Mouse (Mus musculus): Measurements from ENCODE around the gene Gtf2ird1. TPM values are rescaled to one million over a fixed set of nuclear protein-coding genes. Genes with fewer than 3 reads are reported as not detected.

The Gtf2ird1 gene
- total and polyA plus RNA-seq, 3 experiments = 13.4 to 26.4 (median 23.8) TPM

DNA sequence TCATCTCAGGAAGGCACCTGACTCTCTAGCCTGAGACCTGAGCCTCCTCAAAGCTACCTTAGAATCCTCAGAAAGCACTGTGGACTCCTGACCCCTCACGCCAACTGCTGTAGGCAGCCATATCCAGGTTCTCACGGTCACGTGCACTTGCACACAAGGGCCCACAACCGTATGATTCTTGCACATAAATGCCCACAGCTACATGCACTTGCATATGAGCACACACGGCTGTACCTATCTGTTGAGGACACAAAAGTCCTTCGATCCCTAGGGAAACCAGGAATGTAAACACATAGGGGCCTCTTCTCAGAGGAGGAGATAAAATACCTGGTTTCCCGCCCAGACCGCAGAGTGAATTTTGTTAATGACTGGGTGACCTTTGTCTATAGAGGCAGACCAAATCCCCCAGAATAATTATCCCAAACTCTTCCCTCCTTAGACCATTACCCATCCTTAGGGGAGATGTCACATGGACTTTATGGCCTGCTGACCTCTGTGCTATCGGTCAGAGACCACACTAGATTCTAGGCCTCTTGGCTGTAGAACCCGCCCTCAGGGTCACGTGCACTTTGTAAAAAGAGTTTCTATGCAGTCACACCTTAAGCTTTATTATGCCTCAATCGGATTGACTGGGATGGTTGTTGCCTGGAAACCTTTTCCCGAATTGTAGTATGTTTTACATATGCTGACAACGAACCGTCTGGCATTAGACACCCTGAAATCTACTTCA, 58.9 kb downstream of the Gtf2ird1 start:
- Histone ChIP-seq H3K9ac (ENCODE audit: low read depth, low read length) (no peak overlapping the region), H3K4me1 (ENCODE audit: control insufficient read depth, insufficient read depth, low read length) (peaks cover 2% of the 10 kb centered on the region), H3K79me2 (replicated peaks; ENCODE audit: control insufficient read depth, insufficient read depth, low read length) (no peaks in the 10 kb centered on the region), H3K36me3 (ENCODE audit: control insufficient read depth, insufficient read depth, low read length) (no peaks in the 10 kb centered on the region), H3K27me3 (ENCODE audit: control insufficient read depth, insufficient read depth, low read length) (no peaks in the 10 kb centered on the region), H3K4me3 (no peak overlapping the region), H3K27ac (no peak overlapping the region)
- WGBS = 89% methylated on average over 15 of the region's 15 CpGs
- DNase-seq = no peak
- no peak for TF ChIP-seq EP300 (IDR thresholded peaks at IDR 0.05; ENCODE audit: insufficient read depth, low read depth, low read length)
- TF ChIP-seq CTCF (IDR thresholded peaks at IDR 0.05) = no peak
- no peak for TF ChIP-seq POLR2A (IDR thresholded peaks at IDR 0.05; ENCODE audit: insufficient read depth, low read depth, low read length)
- intact Hi-C loops (cut with DNase I) = loop anchor here (10.0 kb wide), 1 partner anchor 497 kb away; no protein-coding TSS in a partner anchor

DNA sequence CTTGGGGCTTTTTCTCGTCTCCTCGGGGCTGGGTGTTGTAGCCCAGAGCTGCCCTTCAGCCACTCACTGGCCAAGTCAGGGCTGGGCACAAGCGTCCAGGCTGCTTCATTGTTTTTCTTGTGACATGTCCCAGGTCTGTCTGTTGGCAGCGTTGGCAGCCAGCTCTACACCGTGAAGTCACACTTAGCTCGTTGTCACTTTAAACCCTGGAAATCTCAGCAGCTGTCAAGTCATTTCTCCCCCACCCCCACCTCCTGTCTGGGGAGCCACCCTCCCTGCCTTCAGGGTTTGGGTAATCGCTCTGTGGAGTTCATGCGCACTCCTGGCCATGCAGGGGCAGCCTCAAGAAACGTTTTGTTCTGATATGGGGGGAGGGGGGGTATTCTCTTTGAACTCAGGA, 60.0 kb downstream of the Gtf2ird1 start:
- no peaks in the 10 kb centered on the region for H3K79me2 ChIP-seq (replicated peaks; ENCODE audit: control insufficient read depth, insufficient read depth, low read length)
- intact Hi-C loops (cut with DNase I) = loop anchor here (10.0 kb wide), 1 partner anchor 498 kb away; no protein-coding TSS in a partner anchor
- peaks cover 2% of the 10 kb centered on the region for H3K4me1 ChIP-seq (ENCODE audit: control insufficient read depth, insufficient read depth, low read length)
- H3K36me3 ChIP-seq (ENCODE audit: control insufficient read depth, insufficient read depth, low read length) = no peaks in the 10 kb centered on the region
- no peak overlapping the region for H3K27ac ChIP-seq
- TF ChIP-seq CTCF (IDR thresholded peaks at IDR 0.05) (no peak), EP300 (IDR thresholded peaks at IDR 0.05; ENCODE audit: insufficient read depth, low read depth, low read length) (0 out of 2 replicates have a peak, but pooled peaks have one; percentile 37), POLR2A (IDR thresholded peaks at IDR 0.05; ENCODE audit: insufficient read depth, low read depth, low read length) (no peak)
- WGBS = 26% methylated on average over 9 of the region's 9 CpGs
- peak in 1 of 2 experiments; percentile 53 for DNase-seq
- no peak overlapping the region for H3K9ac ChIP-seq (ENCODE audit: low read depth, low read length)
- no peak overlapping the region for H3K4me3 ChIP-seq
- no peaks in the 10 kb centered on the region for H3K27me3 ChIP-seq (ENCODE audit: control insufficient read depth, insufficient read depth, low read length)

DNA sequence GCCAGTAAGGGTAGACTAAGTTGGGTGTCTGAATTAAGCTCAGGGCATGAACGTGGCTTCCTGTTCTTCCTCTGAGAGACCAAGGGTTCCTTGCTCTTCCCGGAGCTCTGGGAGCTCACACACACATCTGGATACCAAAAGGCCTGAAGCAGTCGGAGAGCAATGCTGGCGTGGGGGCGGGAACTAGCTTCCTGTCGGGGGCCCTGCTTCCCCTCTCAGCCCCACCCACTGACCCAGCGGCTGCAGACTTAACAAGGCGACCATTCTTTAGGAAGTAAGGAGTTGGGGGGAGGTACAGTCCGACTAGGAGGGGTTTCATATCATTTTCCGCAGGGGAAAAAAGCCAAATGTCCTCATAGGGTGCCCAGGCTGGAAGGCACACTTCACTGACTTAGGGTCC, 61.9 kb downstream of the Gtf2ird1 start:
- WGBS = 24% methylated on average over 10 of the region's 10 CpGs
- 0 out of 2 replicates have a peak overlapping the region, but pooled peaks have one; percentile 14 for H3K9ac ChIP-seq (ENCODE audit: low read depth, low read length)
- peak overlapping the region; percentile 40 for H3K27ac ChIP-seq
- no peak for TF ChIP-seq EP300 (IDR thresholded peaks at IDR 0.05; ENCODE audit: insufficient read depth, low read depth, low read length)
- no peak for TF ChIP-seq CTCF (IDR thresholded peaks at IDR 0.05)
- TF ChIP-seq POLR2A (IDR thresholded peaks at IDR 0.05; ENCODE audit: insufficient read depth, low read depth, low read length) = peak; percentile 59
- peak; percentile 54 to 55 for DNase-seq
- intact Hi-C loops (cut with DNase I) = loop anchor here (10.0 kb wide), 1 partner anchor 500 kb away; no protein-coding TSS in a partner anchor
- H3K4me1 ChIP-seq (ENCODE audit: control insufficient read depth, insufficient read depth, low read length) = peaks cover 2% of the 10 kb centered on the region
- no peak overlapping the region; the same call in 1 of the 2 replicates for H3K4me3 ChIP-seq
- H3K27me3 ChIP-seq (ENCODE audit: control insufficient read depth, insufficient read depth, low read length) = no peaks in the 10 kb centered on the region
- H3K79me2 ChIP-seq (replicated peaks; ENCODE audit: control insufficient read depth, insufficient read depth, low read length) = no peaks in the 10 kb centered on the region
- no peaks in the 10 kb centered on the region for H3K36me3 ChIP-seq (ENCODE audit: control insufficient read depth, insufficient read depth, low read length)

GRCm38 (mm10) chr5:134393624-134394023, 62.9 kb downstream of the Gtf2ird1 start:
- Histone ChIP-seq H3K9ac (ENCODE audit: low read depth, low read length) (no peak overlapping the region), H3K36me3 (ENCODE audit: control insufficient read depth, insufficient read depth, low read length) (no peaks in the 10 kb centered on the region), H3K79me2 (replicated peaks; ENCODE audit: control insufficient read depth, insufficient read depth, low read length) (no peaks in the 10 kb centered on the region), H3K27ac (no peak overlapping the region; the same call in 1 of the 2 replicates), H3K4me1 (ENCODE audit: control insufficient read depth, insufficient read depth, low read length) (peaks cover 2% of the 10 kb centered on the region), H3K4me3 (no peak overlapping the region), H3K27me3 (ENCODE audit: control insufficient read depth, insufficient read depth, low read length) (no peaks in the 10 kb centered on the region)
- 41% methylated on average over 6 of the region's 6 CpGs for WGBS
- intact Hi-C loops (cut with DNase I) = loop anchor here (10.0 kb wide), 1 partner anchor 501 kb away; no protein-coding TSS in a partner anchor
- TF ChIP-seq POLR2A (IDR thresholded peaks at IDR 0.05; ENCODE audit: insufficient read depth, low read depth, low read length) (no peak), EP300 (IDR thresholded peaks at IDR 0.05; ENCODE audit: insufficient read depth, low read depth, low read length) (no peak), CTCF (IDR thresholded peaks at IDR 0.05) (no peak)
- DNase-seq = peak; percentile 29 to 30

DNA sequence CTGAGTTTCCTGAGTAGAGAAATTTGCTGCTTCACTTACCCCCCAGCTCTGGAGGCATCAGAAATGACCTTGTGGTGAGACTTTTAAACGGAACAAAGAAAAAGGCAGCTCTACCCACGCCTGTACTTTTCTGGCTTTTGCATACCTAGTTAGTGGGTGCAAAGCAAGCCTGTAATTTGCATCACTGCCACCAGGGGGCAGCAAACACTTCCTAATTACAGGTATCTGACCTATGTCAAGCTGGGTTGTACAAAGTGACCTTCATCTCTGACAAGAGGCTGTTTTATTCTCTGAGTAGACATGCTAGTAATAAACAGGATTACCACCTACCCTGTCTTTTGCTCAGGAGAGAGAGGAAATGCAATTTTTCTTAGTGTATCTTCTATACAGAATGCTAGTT, 71.4 kb downstream of the Gtf2ird1 start:
- Histone ChIP-seq H3K9ac (ENCODE audit: low read depth, low read length) (no peak overlapping the region), H3K4me1 (ENCODE audit: control insufficient read depth, insufficient read depth, low read length) (no peaks in the 10 kb centered on the region), H3K79me2 (replicated peaks; ENCODE audit: control insufficient read depth, insufficient read depth, low read length) (no peaks in the 10 kb centered on the region), H3K27me3 (ENCODE audit: control insufficient read depth, insufficient read depth, low read length) (no peaks in the 10 kb centered on the region), H3K36me3 (ENCODE audit: control insufficient read depth, insufficient read depth, low read length) (no peaks in the 10 kb centered on the region), H3K4me3 (no peak overlapping the region), H3K27ac (no peak overlapping the region)
- intact Hi-C loops (cut with DNase I) = loop anchor here (1.0 kb wide), 2 partner anchors 89 to 101 kb away; no protein-coding TSS in a partner anchor
- peak; percentile 45 to 74 for DNase-seq
- WGBS = 70% methylated on average over 2 of the region's 2 CpGs
- TF ChIP-seq CTCF (IDR thresholded peaks at IDR 0.05) (peak; percentile 91), EP300 (IDR thresholded peaks at IDR 0.05; ENCODE audit: insufficient read depth, low read depth, low read length) (no peak), POLR2A (IDR thresholded peaks at IDR 0.05; ENCODE audit: insufficient read depth, low read depth, low read length) (no peak)

GRCm38 (mm10) chr5:134375256-134375655, 81.3 kb downstream of the Gtf2ird1 start:
- intact Hi-C loops (cut with DNase I) = no loop called here

More at GRCm38 (mm10) chr5:134375256-134375655, 81.3 kb downstream of the Gtf2ird1 start:
- H3K4me1 ChIP-seq (ENCODE audit: control insufficient read depth, insufficient read depth, low read length) = peaks cover 5% of the 10 kb centered on the region; the same call in 1 of the 2 replicates
- no peaks in the 10 kb centered on the region for H3K36me3 ChIP-seq (ENCODE audit: control insufficient read depth, insufficient read depth, low read length)
- no peaks in the 10 kb centered on the region for H3K79me2 ChIP-seq (replicated peaks; ENCODE audit: control insufficient read depth, insufficient read depth, low read length)
- H3K27ac ChIP-seq = peak overlapping the region; percentile 72
- WGBS = 57% methylated on average over 1 of the region's 1 CpGs
- H3K27me3 ChIP-seq (ENCODE audit: control insufficient read depth, insufficient read depth, low read length) = no peaks in the 10 kb centered on the region
- H3K4me3 ChIP-seq = no peak overlapping the region
- TF ChIP-seq CTCF (IDR thresholded peaks at IDR 0.05) = no peak
- no peak for TF ChIP-seq EP300 (IDR thresholded peaks at IDR 0.05; ENCODE audit: insufficient read depth, low read depth, low read length)
- TF ChIP-seq POLR2A (IDR thresholded peaks at IDR 0.05; ENCODE audit: insufficient read depth, low read depth, low read length) = no peak
- no peak for DNase-seq
- no peak overlapping the region for H3K9ac ChIP-seq (ENCODE audit: low read depth, low read length)

Data from heart, adult 2 months (tissue).